Mouse (Mus musculus) lung, embryonic 14.5 days (tissue): ENCODE measurements at regions not wholly inside any gene's neighbourhood (a gene's known extent, or its start where the extent isn't known, plus 50 kb on each side); places are given as distances from the start of the nearest gene placed in this dataset.

Experiments
- ATAC-seq: fragments of 200-750 bp; cut with Nextera tagmentation; 2 replicates; pipeline ENCODE4 v1.8.0; 2017; ENCODE audit warnings: mild to moderate bottlenecking, moderate TSS enrichment, moderate library complexity; ENCODE audit not compliant: insufficient read depth
- DNase-seq: peaks from one replicate; pipeline ENCODE4 v3.0.0-alpha.2; 2015
- H3K27ac ChIP-seq: fragments of 300-500 bp; sonication (generic); 2 replicates; pipeline ENCODE4 v1.5.1; 2014; ENCODE audit warnings: low read depth, mild to moderate bottlenecking, moderate library complexity
- H3K27me3 ChIP-seq: fragments of 300-500 bp; sonication (generic); 2 replicates; pipeline ENCODE4 v1.6.1; 2014; ENCODE audit warnings: low read length, control low read depth; ENCODE audit not compliant: insufficient read depth
- H3K36me3 ChIP-seq: fragments of 300-500 bp; sonication (generic); 2 replicates; pipeline ENCODE4 v1.6.1; 2014; ENCODE audit warnings: control low read depth; ENCODE audit not compliant: insufficient read depth
- H3K4me1 ChIP-seq: fragments of 300-500 bp; sonication (generic); 2 replicates; pipeline ENCODE4 v1.6.1; 2014; ENCODE audit warnings: antibody characterized with exemption, control low read depth; ENCODE audit not compliant: insufficient read depth
- H3K4me2 ChIP-seq: fragments of 300-500 bp; sonication (generic); 2 replicates; pipeline ENCODE4 v1.6.1; 2014; ENCODE audit warnings: mild to moderate bottlenecking
- H3K4me3 ChIP-seq: fragments of 300-500 bp; sonication (generic); 2 replicates; pipeline ENCODE4 v1.5.1; 2014; ENCODE audit warnings: low read depth, low read length
- H3K9ac ChIP-seq: fragments of 300-500 bp; sonication (generic); 2 replicates; pipeline ENCODE4 v1.6.1; 2014
- H3K9me3 ChIP-seq: fragments of 300-500 bp; sonication (generic); 2 replicates; pipeline ENCODE4 v1.6.1; 2016; ENCODE audit warnings: low read depth, low read length, control low read depth
- CTCF ChIP-seq: IDR thresholded peaks from 2 replicates; pipeline ENCODE4 v1.5.1; 2016; ENCODE audit warnings: antibody characterized with exemption, low read depth
- WGBS: fragments of 180-500 bp; shearing (Covaris S2); extraction: QIAGEN DNeasy Blood & Tissue Kit; methylation state at CpG from one replicate; pipeline ENCODE4 v1.1.7; 2014; 5-methylcytosine and 5-hydroxymethylcytosine counted together

DNA sequence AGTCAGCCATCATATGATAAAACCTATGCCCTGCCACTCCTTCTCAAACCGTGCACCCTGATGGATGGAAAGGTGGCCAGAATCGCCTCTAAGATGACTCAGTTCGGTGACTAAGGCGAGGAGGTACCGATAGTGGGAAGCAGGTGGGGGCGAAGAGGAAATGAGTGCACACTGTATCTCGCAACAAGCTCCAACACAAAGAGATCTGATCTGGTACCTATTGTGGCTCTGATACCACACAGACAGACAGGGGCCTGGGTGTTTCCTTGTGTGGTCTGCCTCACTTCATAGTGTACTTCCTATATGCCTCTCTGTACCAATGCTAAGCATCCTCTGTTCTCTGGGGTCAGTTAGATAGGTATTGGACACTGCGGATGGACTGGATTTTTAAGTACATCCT lies 178.0 kb upstream of the Lpp start:
- no peaks in the 10 kb centered on the region for H3K9me3 ChIP-seq
- no peak for TF ChIP-seq CTCF
- H3K4me3 ChIP-seq = no peak overlapping the region
- H3K27ac ChIP-seq = no peak overlapping the region
- H3K4me1 ChIP-seq = no peaks in the 10 kb centered on the region
- ATAC-seq = no peak
- H3K4me2 ChIP-seq = no peak overlapping the region
- WGBS = 92% methylated on average over 8 of the region's 8 CpGs
- DNase-seq = no peak
- no peak overlapping the region for H3K9ac ChIP-seq
- H3K27me3 ChIP-seq = no peaks in the 10 kb centered on the region
- no peaks in the 10 kb centered on the region for H3K36me3 ChIP-seq

DNA sequence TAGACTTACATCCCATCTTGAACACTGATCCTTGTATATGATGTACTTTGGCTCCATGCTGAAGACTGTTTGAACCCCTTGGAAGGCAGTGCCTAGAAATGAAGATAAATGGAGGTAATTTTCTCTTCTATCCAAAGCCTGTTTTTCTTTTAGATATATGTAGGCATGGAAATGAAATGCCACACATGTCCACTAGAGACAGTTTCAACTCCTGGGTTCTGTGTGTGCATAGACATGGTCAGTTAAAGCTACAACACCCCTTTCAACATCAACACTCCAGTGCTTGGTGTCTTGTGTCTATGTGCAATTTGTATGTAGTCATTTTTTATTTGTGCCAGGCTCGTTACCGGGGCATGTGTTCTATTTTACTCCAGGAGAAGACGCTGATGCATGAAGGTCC lies 179.7 kb upstream of the Lpp start:
- Histone ChIP-seq H3K27ac (no peak overlapping the region), H3K36me3 (no peaks in the 10 kb centered on the region), H3K9me3 (no peaks in the 10 kb centered on the region), H3K4me3 (no peak overlapping the region), H3K4me1 (no peaks in the 10 kb centered on the region), H3K9ac (no peak overlapping the region), H3K4me2 (no peak overlapping the region), H3K27me3 (no peaks in the 10 kb centered on the region)
- 96% methylated on average over 3 of the region's 3 CpGs for WGBS
- no peak for ATAC-seq
- no peak for DNase-seq
- peak; percentile 35; the same call in 1 of the 2 replicates for TF ChIP-seq CTCF

DNA sequence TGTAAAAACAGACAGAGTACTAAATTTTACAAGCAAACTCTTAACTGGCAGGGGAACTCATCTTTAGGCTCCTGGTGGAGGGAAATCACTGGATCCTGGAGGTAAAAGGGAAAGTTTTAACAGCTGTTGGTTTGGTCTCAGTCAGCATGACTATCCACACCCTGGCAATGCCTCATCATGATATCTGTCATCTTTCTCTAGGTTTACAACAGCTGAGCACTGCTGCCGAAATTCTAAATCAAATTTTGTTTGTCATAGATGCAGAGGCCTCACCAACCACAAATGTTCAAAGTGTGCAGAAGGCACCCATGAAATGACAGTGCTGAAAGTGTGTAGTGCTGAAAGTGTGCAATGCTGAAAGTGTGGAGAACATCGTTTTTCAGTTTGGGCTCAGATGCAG lies 180.6 kb upstream of the Lpp start:
- WGBS = 67% methylated on average over 2 of the region's 2 CpGs
- TF ChIP-seq CTCF = no peak
- H3K27ac ChIP-seq = no peak overlapping the region
- no peak overlapping the region for H3K4me3 ChIP-seq
- ATAC-seq (no peak), DNase-seq (no peak)
- H3K27me3 ChIP-seq = no peaks in the 10 kb centered on the region
- no peaks in the 10 kb centered on the region for H3K36me3 ChIP-seq
- H3K9me3 ChIP-seq = no peaks in the 10 kb centered on the region
- H3K4me1 ChIP-seq = no peaks in the 10 kb centered on the region
- H3K4me2 ChIP-seq = no peak overlapping the region
- no peak overlapping the region for H3K9ac ChIP-seq

DNA sequence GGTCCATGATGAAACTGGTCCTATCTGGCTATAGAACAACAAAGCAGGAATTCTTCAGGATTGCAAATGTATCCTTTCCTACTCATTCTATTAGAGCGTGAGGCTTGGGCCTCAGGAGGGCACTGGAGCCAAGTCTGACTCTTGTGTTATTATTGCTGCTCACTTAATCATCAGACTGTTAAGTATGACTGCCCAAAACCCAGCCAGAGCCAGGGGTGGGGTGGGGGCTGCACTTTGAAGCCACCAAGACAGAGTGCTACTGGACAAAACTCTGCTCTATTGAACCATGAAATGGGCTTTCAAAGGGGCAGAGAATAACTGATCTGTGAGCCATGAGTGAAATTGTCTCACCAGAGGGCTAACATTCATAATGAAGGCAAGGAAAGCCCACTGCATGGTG lies 181.7 kb upstream of the Lpp start:
- H3K4me2 ChIP-seq = no peak overlapping the region
- no peak overlapping the region for H3K9ac ChIP-seq
- DNase-seq (no peak), ATAC-seq (no peak)
- H3K4me1 ChIP-seq = no peaks in the 10 kb centered on the region
- no peak for TF ChIP-seq CTCF
- no peaks in the 10 kb centered on the region for H3K27me3 ChIP-seq
- WGBS = 81% methylated on average over 1 of the region's 1 CpGs
- H3K9me3 ChIP-seq = no peaks in the 10 kb centered on the region
- no peaks in the 10 kb centered on the region for H3K36me3 ChIP-seq
- H3K27ac ChIP-seq = no peak overlapping the region
- no peak overlapping the region for H3K4me3 ChIP-seq

DNA sequence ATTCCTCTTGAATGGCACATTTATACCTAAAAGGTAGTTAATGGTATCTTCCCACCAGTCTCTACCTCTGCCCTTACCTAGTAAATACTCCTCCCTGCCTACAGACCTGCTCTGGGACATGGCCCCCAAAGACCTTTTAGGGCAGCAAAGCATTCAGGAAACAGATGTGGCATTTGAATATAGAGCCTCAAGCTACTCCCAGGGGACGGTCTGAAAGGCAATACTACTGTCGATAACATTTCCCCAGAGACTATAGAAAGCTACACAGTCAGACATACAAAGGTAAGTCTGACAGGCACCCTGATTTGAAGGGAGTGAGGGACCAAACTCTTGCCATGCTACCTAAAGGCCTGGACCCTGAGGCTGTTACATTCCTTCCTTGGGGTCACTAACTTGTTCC lies 184.4 kb upstream of the Lpp start:
- TF ChIP-seq CTCF = no peak
- WGBS = 73% methylated on average over 2 of the region's 2 CpGs
- no peaks in the 10 kb centered on the region for H3K4me1 ChIP-seq
- no peak overlapping the region for H3K4me3 ChIP-seq
- ATAC-seq (no peak), DNase-seq (no peak)
- no peaks in the 10 kb centered on the region for H3K9me3 ChIP-seq
- H3K27me3 ChIP-seq = no peaks in the 10 kb centered on the region
- no peak overlapping the region for H3K4me2 ChIP-seq
- H3K9ac ChIP-seq = no peak overlapping the region
- H3K36me3 ChIP-seq = no peaks in the 10 kb centered on the region
- H3K27ac ChIP-seq = no peak overlapping the region

DNA sequence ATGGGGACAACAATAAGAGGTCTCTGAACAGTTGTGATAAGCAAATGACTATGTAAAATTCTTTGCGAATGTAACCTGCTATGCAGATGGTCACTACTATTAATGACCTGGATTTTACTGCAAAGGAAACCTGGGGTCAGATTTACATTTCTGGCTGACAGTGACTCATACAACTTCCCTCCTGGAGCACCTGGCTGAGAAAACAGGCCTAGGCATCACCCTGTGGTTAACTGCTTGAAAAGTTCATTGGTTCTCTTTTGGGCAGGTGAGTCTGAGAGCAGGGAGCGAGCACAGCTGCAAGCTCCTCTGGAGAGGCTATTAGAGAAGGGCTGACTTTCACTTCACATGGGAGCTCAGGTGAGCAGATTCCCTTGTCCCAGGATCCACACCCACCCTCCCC lies 185.2 kb upstream of the Lpp start:
- WGBS = 78% methylated on average over 2 of the region's 2 CpGs
- TF ChIP-seq CTCF = no peak
- ATAC-seq (no peak), DNase-seq (no peak)
- H3K4me1 ChIP-seq = no peaks in the 10 kb centered on the region
- H3K4me3 ChIP-seq = no peak overlapping the region
- H3K36me3 ChIP-seq = no peaks in the 10 kb centered on the region
- no peaks in the 10 kb centered on the region for H3K9me3 ChIP-seq
- no peak overlapping the region for H3K27ac ChIP-seq
- no peak overlapping the region for H3K9ac ChIP-seq
- no peak overlapping the region for H3K4me2 ChIP-seq
- H3K27me3 ChIP-seq = no peaks in the 10 kb centered on the region

DNA sequence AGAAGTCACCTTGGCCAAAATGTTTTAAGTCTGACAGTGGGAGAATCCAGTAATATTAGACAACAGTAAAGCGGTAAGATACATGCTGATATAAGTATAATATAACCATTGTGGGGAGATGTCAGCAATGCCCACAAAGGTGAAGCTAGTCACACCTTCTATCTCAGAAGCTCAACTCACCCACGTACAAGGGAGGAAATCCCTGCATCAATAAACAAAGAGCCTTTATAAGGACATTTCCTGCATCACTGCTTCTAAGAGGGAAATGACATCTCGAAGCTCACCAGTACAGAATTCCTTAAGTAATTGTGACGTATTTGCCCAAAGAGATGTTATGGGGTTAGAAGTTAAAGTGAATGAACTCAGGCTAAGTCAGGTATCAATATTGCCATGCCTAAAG lies 186.3 kb upstream of the Lpp start:
- ATAC-seq = no peak
- H3K27ac ChIP-seq = no peak overlapping the region

DNA sequence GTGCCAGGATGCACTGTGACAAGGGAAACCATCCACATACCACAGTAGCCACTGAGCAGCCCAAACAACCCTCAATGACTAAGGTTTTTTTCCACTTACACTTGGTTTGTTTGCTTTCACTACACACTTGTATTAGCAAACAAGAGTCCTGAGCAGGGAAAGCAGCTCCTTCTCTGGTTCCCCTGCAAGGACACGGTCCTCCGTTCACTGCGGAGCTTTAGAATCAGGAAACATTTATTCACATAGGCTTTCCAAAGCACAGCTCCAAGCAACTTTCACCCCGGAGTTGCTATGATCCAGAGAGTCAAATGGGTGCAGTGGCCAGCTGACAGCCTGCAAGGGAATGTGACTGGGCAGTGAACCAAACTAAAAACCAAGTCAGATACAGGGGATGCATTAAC lies 186.8 kb upstream of the Lpp start:
- Histone ChIP-seq H3K36me3 (no peaks in the 10 kb centered on the region), H3K4me2 (no peak overlapping the region), H3K4me1 (no peaks in the 10 kb centered on the region), H3K9me3 (no peaks in the 10 kb centered on the region), H3K27ac (no peak overlapping the region), H3K27me3 (no peaks in the 10 kb centered on the region), H3K9ac (no peak overlapping the region), H3K4me3 (no peak overlapping the region)
- DNase-seq (peak; percentile 39), ATAC-seq (0 out of 2 replicates have a peak, but pooled peaks have one; percentile 35)
- TF ChIP-seq CTCF = no peak
- WGBS = 34% methylated on average over 4 of the region's 4 CpGs

More for the DNA sequence above, 186.3 kb upstream of the Lpp start:
- TF ChIP-seq CTCF = no peak
- no peaks in the 10 kb centered on the region for H3K4me1 ChIP-seq
- H3K36me3 ChIP-seq = no peaks in the 10 kb centered on the region
- H3K9me3 ChIP-seq = no peaks in the 10 kb centered on the region
- no peaks in the 10 kb centered on the region for H3K27me3 ChIP-seq
- peak; percentile 18 for DNase-seq
- no peak overlapping the region for H3K4me3 ChIP-seq
- WGBS = 39% methylated on average over 4 of the region's 4 CpGs
- no peak overlapping the region for H3K9ac ChIP-seq
- no peak overlapping the region for H3K4me2 ChIP-seq
